Comparison of ENCODE assay signal across 8 mouse cellular contexts in genomic region chr14:48990471-48991143, GRCm38 (mm10).
DNase-seq lines count a peak whose midpoint lies in the region; ATAC-seq and TF ChIP-seq lines count a peak whose summit lies in the region.

No protein-coding gene starts in this region.

- peak; percentile 73 for TF ChIP-seq CTCF in layer of hippocampus, adult 2 months (conservative IDR thresholded peaks at IDR 0.05)
- peak; percentile 58 for TF ChIP-seq CTCF in lung, embryonic 14.5 days (IDR thresholded peaks at IDR 0.05; ENCODE audit: low read depth)

- H3K9ac ChIP-seq in lung, embryonic 14.5 days: no peak overlapping the region

- peak overlapping the region; percentile 76 for H3K27ac ChIP-seq in hindbrain, embryonic 10.5 days
- H3K27ac ChIP-seq in layer of hippocampus, adult 2 months: peak overlapping the region; percentile 68
- H3K27ac ChIP-seq in lung, embryonic 14.5 days (ENCODE audit: low read depth): no peak overlapping the region

- peak; percentile 39 for DNase-seq in WW6 (ENCODE audit: low read depth, low spot score)
- peak; percentile 65 to 67 for DNase-seq in cerebellum, postnatal 36 days
- peak; percentile 60 to 70 for DNase-seq in frontal cortex, postnatal 10 days (ENCODE audit: low spot score in 2 of 2)
- peak; percentile 79 for DNase-seq in hindbrain, embryonic 10.5 days (ENCODE audit: low spot score)
- DNase-seq in layer of hippocampus, adult 2 months (ENCODE audit: low spot score in 2 of 2): peak; percentile 72 to 82
- DNase-seq in lung, embryonic 14.5 days: peak; percentile 93
- DNase-seq in ovary, postnatal 36 days (ENCODE audit: low spot score): peak; percentile 50

- no peaks in the 10 kb centered on the region for H3K9me3 ChIP-seq in hindbrain, embryonic 10.5 days
- H3K9me3 ChIP-seq in lung, embryonic 14.5 days (ENCODE audit: low read depth, low read length): no peaks in the 10 kb centered on the region

- H3K4me3 ChIP-seq in hindbrain, embryonic 10.5 days: peak overlapping the region; percentile 39
- peak overlapping the region; percentile 45 for H3K4me3 ChIP-seq in layer of hippocampus, adult 2 months
- no peak overlapping the region for H3K4me3 ChIP-seq in lung, embryonic 14.5 days (ENCODE audit: low read depth, low read length)

- no peaks in the 10 kb centered on the region for H3K27me3 ChIP-seq in hindbrain, embryonic 10.5 days (ENCODE audit: insufficient read depth, poor library complexity, severe bottlenecking)
- no peaks in the 10 kb centered on the region for H3K27me3 ChIP-seq in lung, embryonic 14.5 days (ENCODE audit: insufficient read depth, low read length)

- WGBS in hindbrain, embryonic 10.5 days: 16% methylated on average over 17 of the region's 17 CpGs
- WGBS in lung, embryonic 14.5 days: 12% methylated on average over 17 of the region's 17 CpGs

- peak overlapping the region; percentile 53; the same call in 1 of the 2 replicates for H3K4me2 ChIP-seq in lung, embryonic 14.5 days

- peaks cover 26% of the 10 kb centered on the region for H3K4me1 ChIP-seq in hindbrain, embryonic 10.5 days (replicated peaks)
- peaks cover 3% of the 10 kb centered on the region; the same call in 1 of the 2 replicates for H3K4me1 ChIP-seq in lung, embryonic 14.5 days (ENCODE audit: insufficient read depth)

- H3K36me3 ChIP-seq in hindbrain, embryonic 10.5 days: no peaks in the 10 kb centered on the region
- no peaks in the 10 kb centered on the region for H3K36me3 ChIP-seq in lung, embryonic 14.5 days (ENCODE audit: insufficient read depth)

- ATAC-seq in lung, embryonic 14.5 days (ENCODE audit: insufficient read depth): peak; percentile 94
- no peak for ATAC-seq in monocyte, adult 5-6 weeks (replicated peaks; ENCODE audit: insufficient number of reproducible peaks, low FRiP score, low TSS enrichment, poor library complexity, severe bottlenecking)

Comparison
In these comparisons a context has a peak if more than half of its experiments do, and no peak if none do; other contexts are left out.
1. DNase-seq: peak in every context shown above with its lines; median percentile 93 in lung, embryonic 14.5 days; 79 in hindbrain, embryonic 10.5 days; 77 in layer of hippocampus, adult 2 months; 66 in cerebellum, postnatal 36 days; 65 in frontal cortex, postnatal 10 days; 50 in ovary, postnatal 36 days; 39 in WW6.